Mouse (Mus musculus): ENCODE results near the gene Sept8.
A peak's percentile ranks its signal among the peaks of the same experiment; 100 is the strongest.
"Not testable (repeated sequence)": the region's sequence is repeated elsewhere in the genome, so short reads cannot be mapped to it uniquely, and the experiment has no call there.

The Sept8 gene

DNA sequence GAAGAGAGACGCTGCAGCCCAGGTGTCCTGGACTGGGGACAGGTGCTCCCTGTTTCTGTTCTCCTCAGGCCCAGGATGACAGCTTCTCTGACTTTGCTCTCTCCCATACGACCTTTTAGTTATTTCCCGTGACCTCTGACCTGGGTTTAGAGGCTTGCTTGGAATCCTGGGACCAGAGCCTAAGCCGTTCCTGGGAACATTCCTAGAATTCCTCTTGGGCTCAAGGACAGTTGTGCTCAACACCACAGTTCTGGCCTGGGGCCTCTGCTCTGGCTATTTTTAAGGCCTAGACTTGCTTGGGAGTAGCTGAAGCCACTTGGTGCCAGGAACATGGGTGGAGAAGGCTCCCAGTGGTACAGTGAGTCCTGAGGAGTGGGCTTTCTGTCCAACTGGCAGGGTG, 6.4 kb downstream of the Sept8 start:
- DNase-seq (ENCODE audit: low spot score): peak; percentile 68

GRCm38 (mm10) chr11:53528397-53529252, 9.6 kb downstream of the Sept8 start:
- DNase-seq (ENCODE audit: low spot score): no peak

DNA sequence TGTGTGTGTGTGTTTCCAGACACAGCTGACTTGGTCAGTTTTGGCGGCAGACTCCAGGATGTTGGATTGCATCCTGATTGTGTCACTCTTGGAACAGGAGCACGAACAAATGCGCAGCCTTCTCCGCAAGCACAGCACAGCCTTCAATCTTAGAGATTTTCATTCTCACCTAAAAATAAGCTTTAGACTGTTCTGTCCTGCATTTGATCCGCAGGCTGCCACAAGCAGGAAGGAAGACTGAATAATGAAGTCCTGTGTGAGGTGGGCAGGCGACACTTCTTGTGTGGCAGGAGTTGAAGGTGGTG, 10.1 kb downstream of the Sept8 start:
- DNase-seq (ENCODE audit: low spot score): no peak

GRCm38 (mm10) chr11:53530001-53530400, 10.9 kb downstream of the Sept8 start:
- DNase-seq (ENCODE audit: low spot score): no peak

DNA sequence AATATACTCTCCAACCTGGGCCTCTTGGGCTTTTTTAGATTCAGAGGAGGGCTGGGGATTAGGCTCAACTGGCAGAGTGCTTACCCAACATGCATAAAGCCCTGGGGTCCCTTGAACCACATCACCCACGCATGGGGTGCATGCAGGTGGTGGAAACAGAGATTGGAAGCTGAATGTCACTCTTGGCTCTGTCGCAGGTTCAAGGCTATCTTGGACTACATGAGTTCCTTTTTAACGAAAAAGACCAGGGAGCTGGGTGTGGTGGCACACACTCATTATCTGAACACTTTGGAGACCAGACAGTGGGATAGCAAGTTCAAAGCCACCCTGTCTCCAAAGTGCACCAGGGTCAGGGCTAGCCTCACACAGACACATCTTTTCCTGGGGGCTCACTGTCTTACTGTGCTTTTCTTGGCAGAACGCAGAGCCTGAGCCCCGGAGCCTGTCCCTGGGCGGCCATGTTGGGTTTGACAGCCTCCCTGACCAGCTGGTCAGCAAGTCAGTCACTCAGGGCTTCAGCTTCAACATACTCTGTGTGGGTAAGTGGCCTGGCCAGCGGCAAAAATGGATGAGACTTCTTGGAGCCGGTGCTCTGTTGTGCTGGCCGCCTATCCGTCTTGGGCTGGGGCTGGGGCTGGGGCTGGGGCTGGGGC, 12.6 kb downstream of the Sept8 start:
- no peak for DNase-seq (ENCODE audit: low spot score)

- no peak for DNase-seq (ENCODE audit: low spot score)
Measured at GRCm38 (mm10) chr11:53532231-53532620, 13.2 kb downstream of the Sept8 start.

GRCm38 (mm10) chr11:53539002-53539491, 20.0 kb downstream of the Sept8 start:
- no peak for DNase-seq (ENCODE audit: low spot score)

GRCm38 (mm10) chr11:53540394-53540793, 21.3 kb downstream of the Sept8 start:
- DNase-seq (ENCODE audit: low spot score): no peak

DNA sequence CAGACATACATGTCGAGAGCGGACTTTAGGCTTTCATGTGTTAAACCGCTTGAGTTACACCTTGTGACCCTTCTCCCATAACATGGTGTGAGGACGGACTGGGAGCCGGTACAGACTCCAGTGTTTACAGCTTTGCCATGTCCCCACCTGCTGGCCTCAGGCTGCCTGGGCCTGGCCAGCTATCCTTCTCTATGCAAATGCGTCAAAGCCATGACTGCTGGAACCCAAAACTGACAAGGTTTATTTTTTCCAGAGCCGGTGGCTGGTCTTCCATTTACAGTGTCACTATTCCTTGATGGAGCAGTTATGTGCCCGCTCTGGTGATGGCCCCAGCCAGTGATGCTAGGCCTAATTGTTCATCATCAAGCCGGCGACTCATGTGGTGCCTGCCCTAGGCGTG, 22.2 kb downstream of the Sept8 start:
- DNase-seq (ENCODE audit: low spot score): no peak

DNA sequence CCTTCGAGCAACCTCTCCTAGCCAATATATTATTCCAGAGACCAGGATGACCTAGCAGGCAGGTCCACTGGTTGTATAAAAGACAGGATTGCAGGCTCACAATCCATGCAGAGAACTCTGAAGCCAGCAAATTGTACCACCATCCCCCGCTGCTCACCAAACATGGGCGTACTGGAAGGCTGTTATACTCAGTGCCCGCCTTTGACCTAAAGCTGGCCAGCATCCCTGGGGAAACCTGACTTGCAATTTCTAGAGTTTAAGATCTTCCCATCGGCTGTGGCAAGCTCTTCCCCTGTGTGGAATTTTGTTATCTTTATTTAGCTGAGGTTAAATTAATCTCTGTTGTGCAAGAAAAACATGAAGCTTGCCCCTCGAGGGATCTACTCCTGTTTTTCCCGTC, 24.0 kb downstream of the Sept8 start:
- DNase-seq (ENCODE audit: low spot score): peak; percentile 50

- DNase-seq (ENCODE audit: low spot score): no peak
Measured at GRCm38 (mm10) chr11:53546271-53546670, 27.2 kb downstream of the Sept8 start.

GRCm38 (mm10) chr11:53547566-53547965, 28.5 kb downstream of the Sept8 start:
- no peak for DNase-seq (ENCODE audit: low spot score)

DNA sequence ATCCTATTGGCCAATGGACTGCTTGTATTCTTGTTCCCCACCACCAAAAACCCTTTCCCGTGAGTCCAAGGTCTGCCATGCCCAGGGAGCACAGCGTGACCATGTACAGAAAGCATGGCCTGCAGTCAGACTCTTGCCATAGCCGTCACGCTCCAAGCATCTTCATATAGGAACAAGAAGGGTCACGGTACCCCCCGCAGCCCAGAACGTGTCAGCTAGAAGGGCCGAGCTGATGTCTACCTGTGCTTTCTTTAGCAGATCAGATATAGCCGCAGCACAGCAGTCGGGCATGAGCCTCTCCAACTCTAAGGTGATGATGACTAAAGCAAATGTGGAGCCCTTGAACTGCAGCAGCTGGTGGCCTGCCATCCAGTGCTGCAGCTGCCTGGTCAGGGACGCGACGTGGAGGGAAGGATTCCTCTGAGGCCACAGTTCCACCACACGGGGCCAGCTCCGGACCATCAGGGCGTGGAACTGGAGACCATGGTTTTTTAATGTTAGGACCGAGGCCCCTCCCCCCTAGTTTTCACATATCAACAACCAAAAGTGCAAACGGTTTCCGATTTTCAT, 29.1 kb downstream of the Sept8 start:
- DNase-seq (ENCODE audit: low spot score): no peak

DNA sequence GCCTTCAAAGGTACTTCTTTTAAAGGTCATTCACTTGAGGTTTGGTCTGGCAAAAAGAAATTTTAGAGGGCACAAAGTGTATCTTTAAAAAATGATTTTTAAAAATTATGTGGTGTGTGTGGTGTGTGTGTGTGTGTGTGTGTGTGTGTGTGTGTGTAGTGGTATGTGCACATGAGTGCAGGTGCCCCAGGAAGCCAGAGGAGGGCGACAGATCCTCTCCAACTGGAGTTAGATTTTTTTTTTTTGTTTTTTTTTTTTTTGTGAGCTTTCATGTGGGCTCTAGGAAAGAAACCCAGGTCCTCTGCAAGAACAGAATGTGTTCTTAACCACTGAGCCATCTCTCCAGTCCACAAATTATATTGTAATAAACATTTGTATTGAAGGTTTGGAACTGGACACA, 31.7 kb downstream of the Sept8 start:
- DNase-seq (ENCODE audit: low spot score): no peak

- DNase-seq (ENCODE audit: low spot score): peak; percentile 20
Measured at GRCm38 (mm10) chr11:53551754-53552153, 32.7 kb downstream of the Sept8 start.

- not testable (repeated sequence) for DNase-seq (ENCODE audit: low spot score)
Measured at GRCm38 (mm10) chr11:53556529-53556928, 37.5 kb downstream of the Sept8 start.

DNA sequence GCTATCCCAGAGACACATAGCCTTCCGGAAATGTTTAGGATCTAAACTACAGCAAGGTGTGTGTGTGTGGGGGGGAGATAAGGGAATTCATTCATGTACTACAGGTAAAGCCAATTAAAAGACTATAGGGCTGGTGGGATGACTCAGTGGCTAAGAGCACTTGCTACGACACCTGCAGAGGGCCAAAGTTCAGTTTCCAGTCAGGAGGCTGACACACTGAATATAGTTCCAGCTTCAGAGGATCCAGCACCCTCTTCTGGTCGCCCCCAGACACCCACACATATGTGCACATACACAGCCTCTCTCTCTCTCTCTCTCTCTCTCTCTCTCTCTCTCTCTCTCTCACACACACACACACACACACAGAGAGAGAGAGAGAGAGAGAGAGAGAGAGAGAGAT, 38.9 kb downstream of the Sept8 start:
- not testable (repeated sequence) for DNase-seq (ENCODE audit: low spot score)

DNA sequence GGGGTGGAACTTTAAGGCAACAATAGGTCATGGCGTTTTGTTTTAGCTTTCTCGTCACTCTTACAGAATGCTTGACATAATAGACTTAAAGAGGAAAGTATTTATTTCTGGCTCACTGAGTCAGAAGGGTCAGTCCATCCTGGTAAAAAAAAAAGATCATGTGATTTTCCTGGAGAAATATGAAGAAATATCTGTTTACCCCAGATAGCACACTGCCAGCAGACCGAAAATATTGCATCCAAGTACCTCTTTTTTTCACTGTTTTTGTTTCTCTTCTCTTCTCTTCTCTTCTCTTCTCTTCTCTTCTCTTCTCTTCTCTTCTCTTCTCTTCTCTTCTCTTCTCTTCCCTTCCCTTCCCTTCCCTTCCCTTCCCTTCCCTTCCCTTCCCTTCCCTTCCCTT, 40.9 kb downstream of the Sept8 start:
- DNase-seq (ENCODE audit: low spot score): not testable (repeated sequence)

DNA sequence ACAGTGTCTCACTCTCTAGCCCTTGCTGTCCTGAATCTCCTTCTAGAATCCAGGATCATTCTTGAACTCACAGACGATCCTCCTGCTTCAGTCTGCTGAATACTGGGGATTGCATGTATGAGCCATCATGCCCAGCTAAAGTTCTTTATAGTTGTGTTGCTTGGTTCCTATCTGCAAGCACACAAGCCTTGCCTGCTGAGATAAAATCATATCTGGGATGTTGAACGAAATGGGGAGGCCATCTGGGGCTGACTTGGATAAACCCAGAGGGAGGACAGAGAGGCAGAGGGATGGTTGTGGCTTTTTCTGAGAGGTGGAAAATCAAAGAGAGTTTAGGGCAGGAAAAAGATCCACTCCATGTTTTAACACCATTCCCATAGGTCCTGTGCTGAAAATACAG, 42.9 kb downstream of the Sept8 start:
- DNase-seq (ENCODE audit: low spot score): no peak

DNA sequence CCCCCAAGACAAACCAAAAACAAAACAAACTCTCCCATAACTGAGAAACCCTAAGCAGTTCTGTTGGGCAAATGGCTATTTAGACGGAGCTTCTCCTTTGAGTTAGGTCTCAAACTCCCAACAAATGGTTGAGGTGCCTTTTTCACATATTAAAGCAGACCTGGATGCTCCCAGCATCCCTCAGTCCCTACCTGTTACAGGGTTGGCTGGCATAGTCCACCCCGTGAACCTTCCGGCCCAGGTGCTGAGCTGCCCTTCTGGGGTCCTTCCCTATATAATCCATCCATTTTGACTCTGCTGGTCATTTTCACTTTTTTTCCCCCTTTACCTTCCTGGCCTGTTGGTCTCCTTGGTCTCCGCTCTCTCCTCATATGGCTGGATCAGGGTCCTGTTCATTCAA, 47.6 kb downstream of the Sept8 start:
- DNase-seq (ENCODE audit: low spot score): no peak

- peak; percentile 99 for DNase-seq (ENCODE audit: low spot score)
Measured at GRCm38 (mm10) chr11:53567224-53568014, 48.4 kb downstream of the Sept8 start, which contains the start of gene Kif3a. TSS of gene Kif3a (plus strand) at chr11:53567379.

DNA sequence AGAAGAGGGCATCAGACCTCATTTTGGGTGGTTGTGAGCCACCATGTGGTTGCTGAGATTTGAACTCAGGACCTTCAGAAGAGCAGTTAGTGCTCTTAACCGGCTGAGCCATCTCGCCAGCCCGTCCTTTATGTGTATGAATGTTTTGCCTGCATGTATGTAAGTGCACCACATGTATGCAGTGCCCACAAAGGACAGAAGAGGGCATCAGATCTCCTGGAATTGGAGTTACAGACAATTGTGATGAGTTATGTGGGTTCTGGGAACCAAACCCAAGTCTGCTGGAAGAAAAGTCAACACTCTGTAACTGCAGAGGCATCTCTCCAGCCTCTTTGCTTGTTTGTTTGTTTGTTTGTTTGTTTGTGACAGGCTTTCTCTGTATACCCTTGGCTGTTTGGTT, 61.5 kb downstream of the Sept8 start:
- no peak for DNase-seq (ENCODE audit: low spot score)
